Mouse (Mus musculus) heart, adult 2 months (tissue): Measurements from ENCODE around the gene Tbc1d17.

ENCODE experiments used
- CTCF ChIP-seq: fragments of 200-600 bp; IDR thresholded peaks from 2 replicates; pipeline ENCODE4 v1.8.1; 2022; ENCODE audit warnings: antibody characterized with exemption, mild to moderate bottlenecking, moderate library complexity
- POLR2A ChIP-seq: fragments of 200-500 bp; IDR thresholded peaks from 2 replicates; pipeline ENCODE4 v1.6.1; 2011; ENCODE audit warnings: mild to moderate bottlenecking, low read depth, low read length, control low read depth; ENCODE audit not compliant: insufficient read depth

DNA sequence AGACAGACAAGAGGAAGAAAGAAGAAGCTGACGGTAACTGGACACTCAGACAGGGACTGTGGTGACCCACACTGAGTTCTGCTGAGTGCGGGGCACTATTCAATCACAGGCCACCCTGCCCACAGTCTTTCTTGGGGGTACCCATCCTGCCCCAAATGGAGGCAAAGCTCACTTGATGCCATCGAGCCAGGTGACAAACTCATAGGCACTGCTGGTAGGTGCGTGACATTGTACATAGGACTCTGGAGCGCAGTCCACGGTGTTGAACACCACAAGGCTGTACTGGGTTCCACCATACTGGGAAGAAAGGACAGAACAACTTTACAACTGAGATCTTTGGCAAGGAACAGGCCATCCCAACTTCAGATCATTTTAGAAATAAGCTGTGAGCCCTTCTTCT lies 42.7 kb upstream of the Tbc1d17 start:
- TF ChIP-seq CTCF (no peak), POLR2A (no peak)
